Mouse (Mus musculus) hindbrain, embryonic 14.5 days (tissue): Measurements from ENCODE around the gene Knl1. TPM values are rescaled to one million over a fixed set of nuclear protein-coding genes. Genes with fewer than 3 reads are reported as not detected.

Experiments
- ATAC-seq: fragments of 200-750 bp; cut with Nextera tagmentation; 2 replicates; pipeline ENCODE4 v1.8.0; 2017; ENCODE audit warnings: moderate number of reproducible peaks, mild to moderate bottlenecking, moderate TSS enrichment, moderate library complexity; ENCODE audit not compliant: low FRiP score
- DNase-seq: peaks from one replicate; pipeline ENCODE4 v3.0.0-alpha.2; 2015; ENCODE audit warnings: low spot score
- H3K27ac ChIP-seq: fragments of 300-500 bp; sonication (generic); 2 replicates; pipeline ENCODE4 v1.5.1; 2014; ENCODE audit warnings: mild to moderate bottlenecking, moderate library complexity
- H3K27me3 ChIP-seq: fragments of 300-500 bp; sonication (generic); 2 replicates; pipeline ENCODE4 v1.6.1; 2014; ENCODE audit warnings: mild to moderate bottlenecking, low read length, mixed read lengths; ENCODE audit not compliant: control insufficient read depth, insufficient read depth
- H3K36me3 ChIP-seq: fragments of 300-500 bp; sonication (generic); replicated peaks from 2 replicates; pipeline ENCODE4 v1.6.1; 2014; ENCODE audit not compliant: control insufficient read depth, insufficient read depth
- H3K4me1 ChIP-seq: fragments of 300-500 bp; sonication (generic); replicated peaks from 2 replicates; pipeline ENCODE4 v1.6.1; 2014; ENCODE audit warnings: antibody characterized with exemption, low read length, mixed read lengths; ENCODE audit not compliant: control insufficient read depth, insufficient read depth
- H3K4me2 ChIP-seq: fragments of 300-500 bp; sonication (generic); replicated peaks from 2 replicates; pipeline ENCODE4 v1.6.1; 2014; ENCODE audit warnings: mild to moderate bottlenecking, moderate library complexity
- H3K4me3 ChIP-seq: fragments of 300-500 bp; sonication (generic); replicated peaks from 2 replicates; pipeline ENCODE4 v1.5.1; 2014; ENCODE audit warnings: mild to moderate bottlenecking, low read length
- H3K9ac ChIP-seq: fragments of 300-500 bp; sonication (generic); 2 replicates; pipeline ENCODE4 v1.6.1; 2014
- H3K9me3 ChIP-seq: fragments of 300-500 bp; sonication (generic); 2 replicates; pipeline ENCODE4 v1.6.1; 2016; ENCODE audit warnings: low read length; ENCODE audit not compliant: control insufficient read depth
- WGBS: fragments of 180-500 bp; shearing (Covaris S2); extraction: QIAGEN DNeasy Blood & Tissue Kit; methylation state at CpG from one replicate; pipeline ENCODE4 v1.1.7; 2014; 5-methylcytosine and 5-hydroxymethylcytosine counted together
- polyA plus RNA-seq: library from polyadenylated mRNA; unstranded; fragments of >200 nt; fragmentation: Nextera tagmentation; extraction: Ambion mirVana; gene quantifications from 2 replicates; pipeline ENCODE4 v1.2.1, GENCODE M21; 2014

Gene Knl1
- polyA plus RNA-seq, 1 experiment from 2014 or later: 6.6 TPM

GRCm38 (mm10) chr2:119032191-119032590 lies 14.7 kb upstream of the Knl1 start:
- H3K27me3 ChIP-seq: no peaks in the 10 kb centered on the region
- H3K27ac ChIP-seq: no peak overlapping the region
- DNase-seq (no peak), ATAC-seq (no peak)
- H3K36me3 ChIP-seq: peaks cover 5% of the 10 kb centered on the region; the same call in 1 of the 2 replicates
- H3K4me3 ChIP-seq: no peak overlapping the region
- no peak overlapping the region for H3K4me2 ChIP-seq
- H3K9me3 ChIP-seq: no peaks in the 10 kb centered on the region
- H3K9ac ChIP-seq: no peak overlapping the region
- 75% methylated on average over 4 of the region's 4 CpGs for WGBS
- peaks cover 25% of the 10 kb centered on the region for H3K4me1 ChIP-seq

DNA sequence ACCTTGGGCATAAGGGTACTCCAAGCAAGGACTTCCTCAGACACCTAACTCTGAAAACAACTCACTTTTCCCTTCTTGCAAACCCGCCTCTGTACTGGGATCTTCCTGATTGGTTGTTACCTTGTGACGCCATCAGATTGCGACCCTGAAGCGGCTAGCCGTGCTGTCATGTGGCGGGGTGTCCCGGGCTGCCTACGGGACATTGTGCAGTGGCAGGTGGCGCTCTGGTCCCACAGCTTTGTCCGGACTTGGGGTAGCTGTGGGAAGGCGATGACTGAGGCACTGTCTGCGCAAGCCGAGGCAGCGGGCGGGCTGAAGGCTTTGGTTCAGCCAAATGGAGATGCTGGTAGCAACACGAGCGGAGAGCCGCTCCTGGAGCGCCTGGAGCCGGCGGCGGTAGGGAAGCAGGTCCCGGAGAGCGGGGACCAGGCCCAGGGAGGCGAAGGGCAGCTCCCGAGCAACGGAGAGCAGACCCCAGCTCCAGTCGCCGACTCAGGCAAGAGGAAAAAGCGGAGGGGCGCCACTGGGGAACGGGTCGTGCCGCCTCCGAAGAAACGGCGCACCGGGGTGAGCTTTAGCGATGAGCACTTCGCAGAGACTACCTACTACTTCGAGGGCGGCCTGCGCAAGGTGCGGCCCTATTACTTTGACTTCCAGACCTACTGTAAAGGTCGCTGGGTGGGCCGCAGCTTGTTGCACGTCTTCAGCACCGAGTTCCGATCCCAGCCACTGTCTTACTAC lies 12.1 kb upstream of the Knl1 start, which contains the start of gene Rpusd2:
Gene Rpusd2 (plus strand): TSS at position 135 of the 741 bp plus-strand sequence.
- peak; percentile 97 for DNase-seq
- peak within 1 kb of the TSS; percentile 86 for H3K9ac ChIP-seq
- ATAC-seq: peak; percentile 96
- H3K4me3 ChIP-seq: peak within 1 kb of the TSS; percentile 96
- peaks cover 25% of the 10 kb centered on the region for H3K36me3 ChIP-seq
- no peaks in the 10 kb centered on the region for H3K27me3 ChIP-seq
- peaks cover 8% of the 10 kb centered on the region for H3K4me1 ChIP-seq
- H3K9me3 ChIP-seq: no peaks in the 10 kb centered on the region
- under 1% methylated on average over 49 of the region's 49 CpGs for WGBS
- H3K4me2 ChIP-seq: peak within 1 kb of the TSS; percentile 85
- H3K27ac ChIP-seq: peak within 1 kb of the TSS; percentile 86

DNA sequence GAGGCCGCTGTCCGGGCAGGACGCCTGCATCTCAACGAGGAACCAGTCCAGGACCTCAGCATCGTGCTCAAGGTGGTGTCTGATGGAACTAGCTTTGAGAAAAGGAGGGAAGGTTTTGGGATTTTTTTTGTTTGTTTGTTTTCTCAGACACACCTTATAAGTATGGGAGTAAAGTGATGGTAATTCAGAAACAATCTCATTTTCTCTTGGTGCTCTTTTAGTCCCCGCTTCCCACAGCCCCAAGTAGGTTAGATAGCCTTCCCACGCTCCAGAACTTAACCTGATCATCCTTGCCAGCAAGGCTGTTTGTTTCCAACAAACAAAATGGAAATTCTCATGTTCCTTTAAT lies 11.5 kb upstream of the Knl1 start:
- WGBS: 13% methylated on average over 7 of the region's 7 CpGs
- Histone ChIP-seq H3K27me3 (no peaks in the 10 kb centered on the region), H3K27ac (peak overlapping the region; percentile 86; the same call in 1 of the 2 replicates), H3K4me2 (peak overlapping the region; percentile 85), H3K4me1 (peaks cover 8% of the 10 kb centered on the region), H3K9ac (peak overlapping the region; percentile 86), H3K4me3 (peak overlapping the region; percentile 96), H3K36me3 (peaks cover 28% of the 10 kb centered on the region), H3K9me3 (no peaks in the 10 kb centered on the region)
- no peak for DNase-seq
- ATAC-seq: no peak

DNA sequence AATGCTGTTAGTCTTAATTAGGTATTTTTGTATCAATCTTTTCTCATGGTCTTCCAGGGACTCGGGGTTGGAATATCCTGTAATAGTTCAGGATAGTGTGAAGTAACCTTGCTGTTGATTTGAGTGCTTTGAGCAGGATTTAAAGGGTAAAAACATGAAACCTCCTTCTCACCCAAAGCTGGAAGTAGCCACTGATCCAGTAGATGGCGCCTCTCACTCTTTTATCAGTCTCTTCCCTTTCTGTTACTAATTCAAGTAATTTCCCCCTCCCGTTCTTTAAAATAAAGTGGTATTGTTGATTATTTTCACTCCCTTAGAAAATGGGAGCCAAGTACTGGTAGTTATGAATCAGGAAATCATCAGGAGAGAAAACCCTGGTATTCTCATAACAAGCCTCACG lies 6.0 kb upstream of the Knl1 start:
- Histone ChIP-seq H3K4me3 (no peak overlapping the region), H3K27me3 (no peaks in the 10 kb centered on the region), H3K9me3 (no peaks in the 10 kb centered on the region), H3K4me1 (peaks cover 1% of the 10 kb centered on the region; the same call in 1 of the 2 replicates), H3K4me2 (no peak overlapping the region), H3K36me3 (peaks cover 32% of the 10 kb centered on the region), H3K9ac (no peak overlapping the region), H3K27ac (no peak overlapping the region)
- DNase-seq: peak; percentile 65
- ATAC-seq: no peak
- WGBS: 59% methylated on average over 4 of the region's 4 CpGs

GRCm38 (mm10) chr2:119045163-119045562 lies 1.8 kb upstream of the Knl1 start:
- peaks cover 5% of the 10 kb centered on the region for H3K36me3 ChIP-seq
- DNase-seq (no peak), ATAC-seq (no peak)
- H3K27me3 ChIP-seq: no peaks in the 10 kb centered on the region
- H3K9me3 ChIP-seq: no peaks in the 10 kb centered on the region
- no peaks in the 10 kb centered on the region for H3K4me1 ChIP-seq
- no peak overlapping the region for H3K27ac ChIP-seq
- no peak overlapping the region for H3K4me3 ChIP-seq
- no peak overlapping the region for H3K9ac ChIP-seq
- H3K4me2 ChIP-seq: no peak overlapping the region
- WGBS: 70% methylated on average over 2 of the region's 2 CpGs

DNA sequence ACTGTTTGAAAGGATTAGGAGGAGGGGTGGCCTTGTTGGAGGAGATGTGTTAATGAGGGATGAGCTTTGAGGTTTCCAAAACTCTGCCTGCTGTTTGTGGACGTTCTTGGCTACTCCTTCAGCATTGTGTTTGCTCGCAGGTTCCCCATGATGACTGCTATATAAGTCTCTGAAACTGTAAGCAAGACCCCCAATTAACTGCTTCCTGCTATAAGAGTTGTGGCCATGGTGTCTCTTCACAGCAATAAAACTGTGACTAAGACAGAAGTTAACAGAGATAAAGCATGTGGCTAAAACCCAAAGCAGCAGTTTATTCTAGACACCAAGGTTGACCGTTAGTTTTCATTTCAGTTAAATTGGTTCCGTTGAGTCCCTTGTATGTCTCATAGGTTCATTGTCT lies 930 bp downstream of the Knl1 start:
- no peak overlapping the region for H3K27ac ChIP-seq
- ATAC-seq (no peak), DNase-seq (no peak)
- no peaks in the 10 kb centered on the region for H3K4me1 ChIP-seq
- 27% methylated on average over 4 of the region's 4 CpGs for WGBS
- H3K9me3 ChIP-seq: no peaks in the 10 kb centered on the region
- peak overlapping the region; percentile 62 for H3K4me3 ChIP-seq
- no peaks in the 10 kb centered on the region for H3K27me3 ChIP-seq
- H3K9ac ChIP-seq: no peak overlapping the region
- no peaks in the 10 kb centered on the region for H3K36me3 ChIP-seq
- peak overlapping the region; percentile 73 for H3K4me2 ChIP-seq

GRCm38 (mm10) chr2:119050132-119050650 lies 3.3 kb downstream of the Knl1 start:
- no peak overlapping the region for H3K9ac ChIP-seq
- no peak overlapping the region for H3K4me3 ChIP-seq
- H3K36me3 ChIP-seq: no peaks in the 10 kb centered on the region
- H3K4me1 ChIP-seq: no peaks in the 10 kb centered on the region
- H3K9me3 ChIP-seq: no peaks in the 10 kb centered on the region
- ATAC-seq (no peak), DNase-seq (no peak)
- H3K4me2 ChIP-seq: no peak overlapping the region
- H3K27ac ChIP-seq: no peak overlapping the region
- no peaks in the 10 kb centered on the region for H3K27me3 ChIP-seq
- WGBS: 93% methylated on average over 4 of the region's 4 CpGs

DNA sequence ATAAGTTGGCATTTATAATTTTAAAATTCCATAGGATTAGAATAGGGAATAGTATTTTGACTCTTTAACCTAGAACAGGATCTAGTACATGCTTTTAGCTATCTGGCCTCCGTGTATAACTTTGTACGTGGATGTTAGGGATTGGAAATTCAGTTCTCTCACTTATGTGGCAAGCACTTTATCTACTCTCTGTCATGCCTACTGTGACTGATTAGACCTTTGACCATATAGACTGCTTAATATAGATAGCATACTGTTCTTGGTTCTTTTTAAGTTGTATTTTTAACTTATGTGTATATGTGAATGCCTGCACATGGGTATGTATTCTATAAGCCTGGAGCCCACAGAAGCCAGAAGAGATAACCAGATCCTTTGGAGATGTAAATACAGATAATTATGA lies 13.2 kb downstream of the Knl1 start:
- no peak for DNase-seq

DNA sequence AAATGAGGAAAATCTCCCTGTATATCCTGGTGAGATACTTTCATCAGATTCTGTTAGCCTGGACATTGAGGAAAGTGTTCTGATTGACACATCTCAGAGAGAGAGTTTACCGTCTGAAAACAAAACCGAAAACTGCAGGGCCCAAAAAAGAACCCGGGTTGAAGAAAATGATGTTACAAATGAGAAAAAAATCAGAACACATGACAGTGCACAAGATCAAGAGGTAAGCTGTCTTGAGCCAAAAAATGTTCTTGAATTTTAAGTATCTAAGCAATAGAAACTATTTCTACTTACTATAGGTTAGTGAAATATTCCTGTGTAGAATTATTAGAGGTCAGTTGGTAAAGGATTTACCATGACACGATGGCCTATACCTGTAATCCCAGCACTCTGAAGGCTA lies 25.5 kb downstream of the Knl1 start:
- H3K4me2 ChIP-seq: no peak overlapping the region
- H3K4me3 ChIP-seq: no peak overlapping the region
- no peaks in the 10 kb centered on the region for H3K9me3 ChIP-seq
- ATAC-seq: no peak
- no peaks in the 10 kb centered on the region for H3K4me1 ChIP-seq
- 95% methylated on average over 4 of the region's 4 CpGs for WGBS
- no peak for DNase-seq
- H3K36me3 ChIP-seq: no peaks in the 10 kb centered on the region
- H3K27ac ChIP-seq: no peak overlapping the region
- H3K27me3 ChIP-seq: no peaks in the 10 kb centered on the region
- H3K9ac ChIP-seq: no peak overlapping the region

More for the DNA sequence above, 13.2 kb downstream of the Knl1 start:
- H3K4me1 ChIP-seq: no peaks in the 10 kb centered on the region
- 97% methylated on average over 2 of the region's 2 CpGs for WGBS
- H3K36me3 ChIP-seq: no peaks in the 10 kb centered on the region
- no peak overlapping the region for H3K9ac ChIP-seq
- no peak overlapping the region for H3K4me2 ChIP-seq
- H3K4me3 ChIP-seq: no peak overlapping the region
- no peaks in the 10 kb centered on the region for H3K27me3 ChIP-seq
- H3K9me3 ChIP-seq: no peaks in the 10 kb centered on the region
- ATAC-seq: no peak
- no peak overlapping the region for H3K27ac ChIP-seq
